30 mouse cellular contexts compared by ENCODE assay signal in the genomic region with DNA sequence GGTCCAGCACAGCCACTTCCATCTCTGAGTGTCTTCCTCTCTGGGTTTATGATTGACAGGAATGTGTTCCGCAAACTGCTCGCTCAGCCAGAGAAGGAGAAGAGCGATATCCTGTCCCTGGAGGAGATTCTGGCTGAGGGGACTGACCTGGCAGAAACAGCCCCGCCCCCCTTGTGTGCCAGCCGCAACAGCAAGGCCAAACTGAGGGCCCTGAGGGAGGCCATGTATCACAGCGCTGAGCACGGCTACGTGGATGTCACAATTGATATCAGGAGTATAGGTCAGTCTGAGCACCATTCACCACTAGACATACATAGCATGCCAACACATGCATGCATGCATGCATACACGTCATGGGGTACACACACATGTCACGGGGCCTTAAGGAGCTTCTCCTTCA.
A peak's percentile ranks its signal among the peaks of the same experiment; 100 is the strongest.
DNase-seq lines count a peak whose midpoint lies in the region; ATAC-seq and TF ChIP-seq lines count a peak whose summit lies in the region.
"Had no signal": no experiment of that assay in that cellular context is flagged by ENCODE, and none has a peak within 500 bp of the region (broad histone marks: within the 10 kb centered on the region; RNA-seq: fewer than 3 reads in every experiment).

No protein-coding gene starts in this region.

- ATAC-seq in kidney, postnatal 0 days (replicated peaks; ENCODE audit: low FRiP score, low read depth): 0 out of 2 replicates have a peak, but pooled peaks have one; percentile 4
- no peak for ATAC-seq in inflammation-experienced regulatory T-cells, adult 6 months
- ATAC-seq in liver, embryonic 11.5 days (replicated peaks; ENCODE audit: low FRiP score): no peak
- ATAC-seq: forebrain, postnatal 0 days; hindbrain, postnatal 0 days; intestine, embryonic 16.5 days; Patski had no signal

- DNase-seq in kidney, adult 9 months: peak; percentile 22
- no peak for DNase-seq in kidney, adult 18-20 months
- peak; percentile 28 to 76 for DNase-seq in adrenal gland, adult (ENCODE audit: inconsistent age in 2 of 2, low spot score in 1 of 2)
- DNase-seq in adrenal gland, postnatal 10 days: peak; percentile 78
- DNase-seq in kidney, postnatal 0 days (ENCODE audit: low spot score): no peak
- no peak for DNase-seq in liver, embryonic 11.5 days (ENCODE audit: low spot score)
- no peak for DNase-seq in gastrocnemius, postnatal 10 days
- DNase-seq: cerebellum, adult 18-20 months; cerebellum, postnatal 10 days; forebrain, postnatal 0 days; gastrocnemius, postnatal 25 days; heart, adult 11 months; layer of hippocampus, postnatal 36 days; left cerebral cortex, postnatal 4 days; liver; lung, embryonic 14.5 days; thymus, adult 18-20 months; thymus, postnatal 25 days had no signal

- H3K36me3 ChIP-seq in kidney, postnatal 0 days (ENCODE audit: insufficient read depth, low read length): no peaks in the 10 kb centered on the region
- no peaks in the 10 kb centered on the region for H3K36me3 ChIP-seq in liver, embryonic 11.5 days (ENCODE audit: control insufficient read depth, insufficient read depth, low read length)
- H3K36me3 ChIP-seq: embryonic facial prominence, embryonic 15.5 days; forebrain, embryonic 12.5 days; heart, embryonic 10.5 days; heart, embryonic 15.5 days; liver, embryonic 15.5 days; midbrain, embryonic 12.5 days had no signal

- H3K27ac ChIP-seq in kidney, postnatal 0 days: no peak overlapping the region
- H3K27ac ChIP-seq in liver, embryonic 11.5 days (ENCODE audit: low read depth, low read length): no peak overlapping the region
- H3K27ac ChIP-seq: embryonic facial prominence, embryonic 15.5 days; forebrain, embryonic 12.5 days; heart, embryonic 10.5 days; heart, embryonic 15.5 days; hindbrain, postnatal 0 days; liver, embryonic 15.5 days; midbrain, embryonic 12.5 days; neural tube, embryonic 13.5 days; stomach, postnatal 0 days had no signal

- no peak overlapping the region for H3K9ac ChIP-seq in kidney, postnatal 0 days (ENCODE audit: low read depth, low read length)
- H3K9ac ChIP-seq in liver, embryonic 11.5 days (ENCODE audit: low read depth, low read length): no peak overlapping the region
- H3K9ac ChIP-seq: embryonic facial prominence, embryonic 15.5 days; forebrain, embryonic 12.5 days; forebrain, postnatal 0 days; heart, embryonic 15.5 days; liver, embryonic 15.5 days; lung, embryonic 14.5 days; midbrain, embryonic 12.5 days; neural tube, embryonic 13.5 days had no signal

- H3K4me3 ChIP-seq in kidney, postnatal 0 days (replicated peaks; ENCODE audit: low read depth, low read length): no peak overlapping the region
- no peak overlapping the region for H3K4me3 ChIP-seq in liver, embryonic 11.5 days (ENCODE audit: low read depth, low read length)
- H3K4me3 ChIP-seq: embryonic facial prominence, embryonic 15.5 days; forebrain, embryonic 12.5 days; heart, embryonic 10.5 days; heart, embryonic 15.5 days; liver, embryonic 15.5 days; midbrain, embryonic 12.5 days; neural tube, embryonic 13.5 days had no signal

- H3K4me1 ChIP-seq in kidney, postnatal 0 days (replicated peaks; ENCODE audit: insufficient read depth, low read length): no peaks in the 10 kb centered on the region
- no peaks in the 10 kb centered on the region for H3K4me1 ChIP-seq in liver, embryonic 11.5 days (replicated peaks; ENCODE audit: control insufficient read depth, insufficient read depth, low read length)
- H3K4me1 ChIP-seq: embryonic facial prominence, embryonic 15.5 days; forebrain, embryonic 12.5 days; heart, embryonic 10.5 days; heart, embryonic 15.5 days; liver, embryonic 15.5 days; midbrain, embryonic 12.5 days; neural tube, embryonic 13.5 days had no signal

- H3K27me3 ChIP-seq in kidney, postnatal 0 days (ENCODE audit: insufficient read depth, low read length): no peaks in the 10 kb centered on the region
- H3K27me3 ChIP-seq in liver, embryonic 11.5 days (replicated peaks; ENCODE audit: control insufficient read depth, insufficient read depth, low read length): no peaks in the 10 kb centered on the region
- H3K27me3 ChIP-seq: embryonic facial prominence, embryonic 15.5 days; forebrain, embryonic 12.5 days; liver, embryonic 15.5 days; midbrain, embryonic 12.5 days; neural tube, embryonic 13.5 days; Patski had no signal

- H3K9me3 ChIP-seq in kidney, postnatal 0 days (replicated peaks; ENCODE audit: low read length): no peaks in the 10 kb centered on the region
- H3K9me3 ChIP-seq in liver, embryonic 11.5 days (ENCODE audit: control insufficient read depth, low read length): no peaks in the 10 kb centered on the region
- H3K9me3 ChIP-seq: embryonic facial prominence, embryonic 15.5 days; forebrain, embryonic 12.5 days; heart, embryonic 10.5 days; heart, embryonic 15.5 days; liver, embryonic 15.5 days; midbrain, embryonic 12.5 days; neural tube, embryonic 13.5 days had no signal

- WGBS in kidney, postnatal 0 days: 73% methylated on average over 10 of the region's 10 CpGs
- 77% methylated on average over 10 of the region's 10 CpGs for WGBS in liver, embryonic 11.5 days

- TF ChIP-seq CTCF in kidney, postnatal 0 days (IDR thresholded peaks at IDR 0.05; ENCODE audit: low read depth): no peak

- no peak overlapping the region for H3K4me2 ChIP-seq in kidney, postnatal 0 days (ENCODE audit: low read length)
- no peak overlapping the region for H3K4me2 ChIP-seq in liver, embryonic 11.5 days
- H3K4me2 ChIP-seq: embryonic facial prominence, embryonic 15.5 days; forebrain, embryonic 12.5 days; heart, embryonic 15.5 days; liver, embryonic 15.5 days; lung, embryonic 14.5 days; midbrain, embryonic 12.5 days; neural tube, embryonic 13.5 days had no signal

Comparison
In these comparisons a context has a peak if more than half of its experiments do, and no peak if none do; other contexts are left out.
1. DNase-seq: peak in kidney, adult 9 months (single experiment), adrenal gland, adult (2 of 2) and adrenal gland, postnatal 10 days (single experiment); none in kidney, adult 18-20 months (single experiment), kidney, postnatal 0 days (single experiment), liver, embryonic 11.5 days (single experiment) and gastrocnemius, postnatal 10 days (single experiment).